Mouse (Mus musculus): ENCODE results near the gene 1110051M20Rik.

DNA sequence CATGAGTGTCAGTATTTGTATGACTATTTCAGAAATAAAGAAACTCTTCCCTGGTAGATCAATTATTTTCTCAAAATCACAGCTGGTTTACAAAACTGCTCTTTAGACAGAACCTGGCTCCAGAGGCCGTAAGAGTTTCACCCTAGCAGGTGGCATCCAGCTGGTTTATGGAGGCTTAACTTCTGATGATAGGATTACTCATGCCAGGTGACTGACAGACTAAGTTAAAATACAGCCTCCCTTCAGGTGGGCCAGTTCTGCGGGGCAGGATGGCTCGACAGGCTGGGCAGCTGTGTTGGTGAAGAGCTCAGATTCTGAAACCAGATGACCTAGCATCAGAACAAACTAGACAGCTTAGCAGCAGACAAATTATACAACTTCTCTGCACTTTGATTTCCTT lies 135.0 kb downstream of the 1110051M20Rik start:
- no peak for TF ChIP-seq CTCF (IDR thresholded peaks at IDR 0.05; ENCODE audit: low read depth)
- TF ChIP-seq EP300 (IDR thresholded peaks at IDR 0.05; ENCODE audit: low read depth): no peak

Data from liver, embryonic 14.5 days (tissue).